Mouse (Mus musculus) heart, adult 2 months (tissue): ENCODE results near the gene Map4k4.

Experiments used
- CTCF ChIP-seq: fragments of 200-600 bp; IDR thresholded peaks from 2 replicates; pipeline ENCODE4 v1.8.1; 2022; ENCODE audit warnings: antibody characterized with exemption, mild to moderate bottlenecking, moderate library complexity
- EP300 ChIP-seq: fragments of 200-500 bp; IDR thresholded peaks from 2 replicates; pipeline ENCODE4 v1.6.1; 2011; ENCODE audit warnings: low read depth, low read length, control low read depth; ENCODE audit not compliant: insufficient read depth
- POLR2A ChIP-seq: fragments of 200-500 bp; IDR thresholded peaks from 2 replicates; pipeline ENCODE4 v1.6.1; 2011; ENCODE audit warnings: mild to moderate bottlenecking, low read depth, low read length, control low read depth; ENCODE audit not compliant: insufficient read depth

- no peak for TF ChIP-seq POLR2A
- no peak for TF ChIP-seq CTCF
- no peak for TF ChIP-seq EP300
Measured at GRCm38 (mm10) chr1:40030287-40030975, 129.7 kb downstream of the Map4k4 start.
